Mouse (Mus musculus) lung, postnatal 0 days (tissue): ENCODE results near the gene Grik3.

Experiments used
- CTCF ChIP-seq: IDR thresholded peaks from 2 replicates; pipeline ENCODE4 v1.5.1; 2016; ENCODE audit warnings: antibody characterized with exemption, mild to moderate bottlenecking
- EP300 ChIP-seq: IDR thresholded peaks from 2 replicates; pipeline ENCODE4 v1.6.1; 2016; ENCODE audit warnings: antibody characterized with exemption, mild to moderate bottlenecking, control low read depth

DNA sequence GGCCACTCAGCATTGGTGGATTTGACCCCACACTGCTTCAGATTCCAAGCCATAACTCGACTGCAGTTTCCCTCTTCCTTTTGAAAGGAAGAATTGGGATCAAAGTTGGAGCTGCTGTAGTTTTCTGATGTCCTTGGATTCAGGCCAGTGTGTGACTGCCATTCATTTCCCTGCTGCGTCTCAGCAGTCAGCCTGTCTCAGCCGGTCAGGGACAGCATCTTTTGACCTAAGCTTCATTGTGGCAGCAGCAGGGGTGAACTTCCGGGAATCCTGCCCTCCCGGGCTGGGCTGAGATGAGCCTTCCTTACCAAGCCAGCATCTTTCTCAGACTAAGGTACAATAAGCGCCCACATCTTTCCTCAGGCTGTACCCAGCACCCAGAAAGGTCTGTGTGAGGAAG lies 26.1 kb downstream of the Grik3 start:
- TF ChIP-seq CTCF (no peak), EP300 (no peak)
